Mouse (Mus musculus) testis, adult 2 months (tissue): ENCODE data around the gene Zfyve28.
A peak's percentile ranks its signal among the peaks of the same experiment; 100 is the strongest.

Experiments
- CTCF ChIP-seq: fragments of 200-500 bp; IDR thresholded peaks from 2 replicates; pipeline ENCODE4 v1.5.1; 2012; ENCODE audit warnings: low read depth, mild to moderate bottlenecking, inconsistent platforms, low read length, moderate library complexity; ENCODE audit not compliant: control insufficient read depth, insufficient read depth, insufficient replicate concordance
- POLR2A ChIP-seq: fragments of 200-500 bp; IDR thresholded peaks from 2 replicates; pipeline ENCODE4 v1.6.1; 2012; ENCODE audit warnings: low read depth, mild to moderate bottlenecking, inconsistent platforms, low read length, moderate library complexity; ENCODE audit not compliant: control insufficient read depth

GRCm38 (mm10) chr5:34235898-34236420 is 52.3 kb downstream of the Zfyve28 start:
- TF ChIP-seq POLR2A, result no peak
- peak; percentile 96; the same call in 1 of the 2 replicates for TF ChIP-seq CTCF
